Mouse (Mus musculus) cerebellum, postnatal 25 days (tissue): ENCODE data around the gene Ano5.

ENCODE experiments used
- DNase-seq, 2 experiments: peaks; one replicate each; pipeline ENCODE4 v3.0.0; 2021; ENCODE audit warnings: mixed read lengths in 2 of 2

Ano5 gene

DNA sequence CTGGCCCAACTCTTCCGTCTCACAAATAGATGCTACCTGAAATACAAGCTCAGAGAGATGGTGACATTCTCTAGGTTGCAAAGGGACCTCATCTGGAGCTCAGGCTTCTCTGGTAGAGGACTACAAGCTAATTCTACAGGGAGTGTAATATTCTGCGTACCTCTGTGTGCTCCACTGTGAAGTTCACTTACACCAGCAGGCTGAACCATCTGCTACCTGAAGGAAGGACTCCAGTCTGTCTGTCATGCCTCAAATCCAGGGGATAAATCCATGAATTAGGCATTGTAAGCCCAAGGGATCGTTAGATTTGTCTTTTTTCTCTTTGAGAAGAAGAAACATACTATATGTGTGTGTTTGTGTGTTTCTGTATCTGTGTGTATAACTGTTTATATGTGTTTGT, 120.3 kb downstream of the Ano5 start:
- no peak for DNase-seq

DNA sequence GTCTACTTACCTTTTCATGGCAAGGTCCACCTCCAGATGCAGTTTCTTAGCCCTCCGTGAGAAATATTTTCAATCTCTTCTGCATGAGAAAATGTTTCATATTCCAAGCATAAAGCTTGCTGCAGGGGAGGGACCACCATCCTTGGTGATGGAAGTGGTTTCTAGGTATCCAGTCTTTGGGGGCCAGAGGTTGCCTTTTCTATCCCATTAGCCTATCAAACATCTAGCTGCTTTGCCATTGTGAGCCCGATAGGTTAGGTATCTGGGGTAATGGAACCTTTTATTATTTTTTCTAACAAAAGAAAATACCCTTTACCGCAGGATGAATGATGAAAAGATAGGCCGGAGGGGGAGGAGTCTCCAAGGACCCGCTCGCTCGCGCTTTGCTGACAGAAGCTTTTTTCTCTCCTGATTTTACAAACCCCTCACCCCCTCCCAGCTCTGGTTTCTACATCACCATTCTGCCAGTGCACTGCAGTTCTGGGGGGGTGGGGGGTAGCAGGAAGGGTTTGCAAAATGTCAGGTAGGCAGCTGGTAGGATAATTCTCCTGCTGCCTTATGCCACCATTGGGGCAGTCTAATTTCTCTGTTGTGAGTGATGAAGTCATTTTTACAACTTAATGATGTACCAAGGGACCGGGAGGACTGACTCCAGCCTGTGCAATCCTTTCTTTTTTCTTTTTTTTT, 121.9 kb downstream of the Ano5 start:
- DNase-seq = no peak

- no peak for DNase-seq
Measured at GRCm38 (mm10) chr7:51633230-51633844, 122.5 kb downstream of the Ano5 start.
